Mouse (Mus musculus): Measurements from ENCODE around the gene Snx9.

The Snx9 gene

GRCm38 (mm10) chr17:5841128-5841942 is at the start of gene Snx9:
Gene Snx9, plus strand, starts transcription at chr17:5841329.
- peak; percentile 63 for DNase-seq

- DNase-seq = no peak
Observed at GRCm38 (mm10) chr17:5792164-5792791, 48.9 kb upstream of the Snx9 start.

- no peak for DNase-seq
Observed at GRCm38 (mm10) chr17:5793593-5793992, 47.5 kb upstream of the Snx9 start.

GRCm38 (mm10) chr17:5794276-5794675 is 46.9 kb upstream of the Snx9 start:
- DNase-seq = no peak

GRCm38 (mm10) chr17:5795369-5795768 is 45.8 kb upstream of the Snx9 start:
- DNase-seq = no peak

DNA sequence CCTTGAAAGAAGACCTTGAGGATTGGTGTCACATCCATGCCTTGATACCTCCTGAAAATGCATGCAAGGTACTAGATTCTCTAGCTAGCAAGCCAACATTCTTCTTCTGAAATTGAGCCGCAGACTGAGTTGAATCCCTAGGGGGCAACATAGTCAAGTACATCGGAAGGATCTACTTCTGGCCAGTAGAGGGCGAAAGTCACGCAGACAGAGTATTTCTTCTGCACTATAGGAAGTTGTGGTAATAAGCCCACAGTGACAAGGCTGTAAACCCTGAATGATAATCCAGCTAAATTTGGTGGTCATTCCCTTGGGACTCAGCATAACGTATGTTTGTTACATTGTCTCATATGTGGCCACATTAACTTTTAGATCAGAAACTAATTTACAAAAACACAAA is 45.3 kb upstream of the Snx9 start:
- peak; percentile 84 for DNase-seq

DNA sequence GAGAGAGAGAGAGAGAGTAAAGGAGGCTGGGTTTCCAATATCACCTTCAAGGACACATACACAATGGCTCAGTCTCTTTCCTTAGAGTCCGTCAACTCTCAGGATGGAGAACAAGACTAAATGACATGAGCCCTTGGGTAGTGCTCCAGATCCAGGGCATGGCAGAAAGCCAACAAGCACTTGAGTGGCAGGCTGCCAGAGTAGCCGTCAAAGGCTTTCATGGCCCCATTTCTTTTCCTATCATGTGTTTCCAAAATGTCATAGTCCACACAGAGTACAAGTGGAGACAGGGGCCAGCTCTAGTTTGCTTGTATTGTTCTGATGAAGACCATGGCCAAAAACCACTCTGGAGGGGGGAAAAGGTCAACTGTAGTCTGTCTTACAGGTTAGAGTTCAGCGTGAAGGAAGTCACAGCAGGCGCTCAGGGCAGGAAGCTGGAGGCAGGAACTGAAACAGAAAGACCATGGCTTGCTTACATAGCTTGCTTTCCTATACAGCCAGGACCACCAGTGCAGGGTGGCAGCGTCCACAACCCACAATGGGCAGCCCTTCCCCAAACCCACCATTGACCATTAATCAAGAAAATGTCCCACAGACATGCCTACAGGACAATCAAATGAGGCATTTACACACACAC is 43.9 kb upstream of the Snx9 start:
- peak; percentile 43 for DNase-seq

DNA sequence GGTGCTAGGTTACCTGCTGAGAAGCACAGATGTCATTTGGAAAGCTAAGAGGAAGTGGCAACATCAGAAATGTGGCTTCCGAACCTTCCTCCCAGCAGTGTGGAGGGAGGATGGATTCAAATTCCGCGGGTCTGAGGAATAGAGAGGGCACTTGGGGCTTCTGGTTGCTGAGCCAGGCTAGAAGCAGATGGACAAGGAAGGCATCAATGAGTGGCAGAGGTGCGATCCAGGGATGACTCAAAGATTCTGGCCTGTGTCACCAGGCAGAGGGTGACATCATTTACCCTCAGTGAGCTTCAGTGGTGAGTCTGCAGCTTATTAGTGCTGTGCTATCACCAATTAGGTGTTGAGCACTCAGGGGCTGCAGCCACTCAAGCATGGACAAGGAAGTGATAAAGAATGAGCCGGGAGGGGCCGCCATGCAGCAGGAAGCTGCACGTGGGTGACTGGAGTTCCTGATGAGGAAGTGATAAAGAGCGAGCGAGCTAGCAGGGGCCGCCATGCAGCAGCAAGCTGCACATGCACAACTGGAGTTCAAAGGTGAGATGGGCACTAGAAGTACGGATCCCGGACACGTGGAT is 42.8 kb upstream of the Snx9 start:
- peak; percentile 63 for DNase-seq

GRCm38 (mm10) chr17:5798900-5799299 is 42.2 kb upstream of the Snx9 start:
- no peak for DNase-seq

- no peak for DNase-seq
Observed at GRCm38 (mm10) chr17:5799396-5800021, 41.6 kb upstream of the Snx9 start.

DNA sequence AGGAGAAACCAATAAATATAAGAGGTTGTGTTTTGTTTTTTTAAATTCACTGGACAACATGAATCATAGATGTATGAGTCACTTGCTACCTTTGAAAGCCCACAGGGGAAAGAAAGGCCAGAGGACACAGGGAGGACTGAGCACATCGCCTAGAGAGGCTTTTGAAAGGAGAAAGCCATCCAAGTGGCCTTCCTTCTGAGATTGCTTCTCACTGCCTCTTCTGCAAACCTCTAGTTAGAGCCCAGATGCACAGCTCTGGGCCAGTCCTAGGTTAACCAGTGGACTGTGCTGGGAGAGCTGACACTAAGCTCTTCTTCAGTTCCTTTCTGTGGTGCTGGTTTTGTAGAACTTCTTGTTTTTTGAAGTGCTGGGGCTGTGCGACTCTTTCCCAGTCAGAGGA is 40.9 kb upstream of the Snx9 start:
- DNase-seq = no peak

GRCm38 (mm10) chr17:5800824-5801560 is 40.1 kb upstream of the Snx9 start:
- DNase-seq = no peak

DNA sequence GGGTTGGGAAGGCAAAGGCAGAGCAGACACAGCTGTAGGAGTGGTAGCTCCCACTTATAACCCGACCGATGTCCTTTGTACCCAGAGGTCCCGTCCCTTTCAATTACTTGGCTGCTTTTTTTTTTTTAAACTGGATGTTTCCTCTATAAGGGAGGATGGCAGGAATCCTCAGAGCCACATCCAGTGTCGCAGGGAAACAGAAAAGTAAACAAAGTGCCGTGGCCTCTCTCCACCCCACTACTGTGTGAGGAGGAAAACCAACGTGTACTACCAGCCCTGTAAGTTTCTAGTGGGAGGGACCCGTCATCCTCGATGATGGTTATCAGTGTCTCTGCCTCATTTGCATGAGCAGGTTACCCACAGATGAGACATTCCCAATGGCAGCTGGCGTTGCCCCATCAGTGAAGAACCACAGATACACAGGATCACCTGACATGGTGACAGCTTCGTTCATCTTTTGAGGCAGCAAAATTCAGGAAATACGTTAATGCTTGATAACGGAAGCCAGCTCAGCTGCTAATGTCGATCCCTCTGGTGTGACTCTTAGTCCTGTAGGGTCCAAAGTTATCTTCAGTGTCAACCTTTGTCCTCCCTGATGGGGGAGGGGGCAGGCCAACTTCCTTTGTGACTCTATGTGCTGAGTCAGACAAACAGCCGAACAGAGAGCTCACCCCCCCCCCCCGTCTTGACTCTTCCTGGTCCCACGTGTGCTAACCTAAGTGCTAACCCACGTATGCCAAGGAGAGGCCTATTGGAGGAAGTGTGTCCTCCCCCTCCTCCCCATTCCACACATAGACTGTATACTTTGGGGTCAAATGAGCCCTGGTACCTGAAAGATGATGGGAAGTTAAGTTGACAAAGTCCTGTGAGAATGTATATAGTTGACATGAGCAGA is 39.1 kb upstream of the Snx9 start:
- no peak for DNase-seq

DNA sequence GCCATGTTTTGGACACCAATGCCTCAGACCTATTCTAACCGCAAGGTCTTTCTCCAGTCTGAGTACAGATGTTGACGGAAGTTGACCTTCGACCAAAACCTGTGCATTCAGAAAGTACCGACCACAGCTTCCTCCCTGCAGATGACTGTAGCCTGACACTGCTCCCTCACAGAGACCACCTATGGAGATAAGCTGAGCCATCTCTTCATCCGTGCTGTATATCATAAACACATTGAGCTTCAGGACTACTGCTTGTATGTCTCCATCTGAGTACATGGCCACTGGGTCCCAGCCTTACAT is 38.5 kb upstream of the Snx9 start:
- DNase-seq = no peak

DNA sequence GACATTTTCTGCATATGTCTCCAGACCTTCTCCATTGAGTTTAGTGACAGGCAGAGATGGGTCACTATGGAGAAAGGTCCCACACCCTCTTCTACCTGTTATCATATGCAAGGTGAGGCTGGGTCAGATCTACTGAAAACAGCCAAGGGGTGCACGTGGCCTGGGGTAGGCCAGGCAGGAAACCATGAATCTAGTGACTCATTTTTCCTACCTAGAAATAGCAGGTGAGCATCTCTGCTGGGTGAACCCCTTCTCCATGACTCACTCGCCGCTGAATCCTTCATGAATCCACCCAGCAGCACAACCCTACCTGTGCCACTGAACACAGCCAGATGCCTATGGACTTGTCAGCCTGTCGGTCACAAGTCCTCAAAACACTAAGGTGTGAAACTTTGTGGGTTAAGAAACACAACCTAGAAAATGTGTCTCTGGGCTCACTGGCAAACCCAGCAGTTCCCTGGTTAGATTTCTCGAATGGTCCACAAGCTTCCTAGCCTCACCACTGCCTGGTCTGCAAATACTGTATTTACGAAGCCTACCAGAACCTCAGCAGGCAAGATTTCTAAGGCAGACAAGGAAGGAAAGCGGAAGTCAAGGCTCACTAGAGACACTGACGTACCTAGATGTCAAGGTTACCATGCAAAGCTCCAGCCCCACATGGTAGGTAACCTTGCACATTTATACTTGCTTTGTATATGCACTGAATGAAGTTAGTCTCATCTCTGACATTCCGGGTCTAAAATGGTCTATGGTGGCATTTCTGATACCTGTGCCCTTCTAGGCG is 37.7 kb upstream of the Snx9 start:
- DNase-seq = no peak

GRCm38 (mm10) chr17:5804370-5805150 is 36.6 kb upstream of the Snx9 start:
- no peak for DNase-seq

GRCm38 (mm10) chr17:5805151-5805834 is 35.8 kb upstream of the Snx9 start:
- DNase-seq = no peak

DNA sequence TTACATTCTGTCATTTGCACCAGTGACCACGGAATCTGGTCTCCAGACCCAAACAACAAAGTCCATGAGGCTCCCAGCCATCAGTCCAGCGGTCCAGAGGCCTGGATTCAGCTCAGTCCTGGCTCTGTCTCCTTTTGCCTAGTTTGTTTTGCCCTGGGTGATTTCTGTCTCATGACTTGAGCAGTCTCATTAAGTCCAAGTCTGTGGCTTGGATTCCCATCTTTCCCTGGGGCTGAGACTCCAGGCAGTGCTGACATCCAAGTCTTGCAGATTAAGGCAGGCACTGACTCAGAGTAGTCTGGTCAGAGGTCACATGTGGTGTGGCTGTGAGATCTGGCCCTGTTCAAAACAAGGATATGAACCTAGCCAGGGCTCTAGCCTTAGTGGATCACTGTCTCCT is 35.2 kb upstream of the Snx9 start:
- DNase-seq = no peak

DNA sequence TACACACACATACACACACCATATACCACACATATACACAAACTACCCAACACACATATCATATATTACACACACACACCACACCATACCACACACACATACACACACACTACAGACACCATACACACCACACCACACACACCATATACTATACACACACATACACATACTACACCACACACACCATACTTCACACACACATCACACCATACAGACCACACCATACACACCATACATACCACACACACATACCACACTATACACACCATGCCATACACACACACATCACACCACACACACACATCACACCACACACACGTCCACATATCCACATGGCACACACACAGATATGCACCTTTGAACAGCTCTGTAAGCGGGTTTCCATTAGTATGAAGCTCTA is 34.3 kb upstream of the Snx9 start:
- no peak for DNase-seq

Measured in cerebellum, adult 9-10 months (tissue).